Mouse (Mus musculus): Measurements from ENCODE around the gene Aak1.

Aak1 gene

DNA sequence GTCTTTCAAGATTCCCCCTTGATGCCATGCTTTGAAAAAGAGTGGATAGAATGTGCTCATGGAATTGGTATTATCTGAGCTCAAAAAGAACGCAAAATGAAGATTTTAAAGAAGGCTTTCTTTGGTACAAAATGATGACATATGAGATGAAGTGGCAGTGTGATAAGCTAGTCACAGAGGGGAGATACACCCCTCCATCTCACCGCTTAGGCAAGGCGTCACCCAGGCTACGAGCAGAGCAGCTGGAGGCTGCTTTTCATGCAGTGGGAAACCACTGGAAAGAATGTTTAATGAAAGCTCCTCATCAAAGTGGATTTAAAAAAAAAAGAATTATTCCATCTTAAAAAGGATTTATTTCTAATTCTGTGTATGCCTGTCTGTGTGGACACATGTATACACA is 37.5 kb downstream of the Aak1 start:
- DNase-seq (ENCODE audit: low spot score) = no peak

DNA sequence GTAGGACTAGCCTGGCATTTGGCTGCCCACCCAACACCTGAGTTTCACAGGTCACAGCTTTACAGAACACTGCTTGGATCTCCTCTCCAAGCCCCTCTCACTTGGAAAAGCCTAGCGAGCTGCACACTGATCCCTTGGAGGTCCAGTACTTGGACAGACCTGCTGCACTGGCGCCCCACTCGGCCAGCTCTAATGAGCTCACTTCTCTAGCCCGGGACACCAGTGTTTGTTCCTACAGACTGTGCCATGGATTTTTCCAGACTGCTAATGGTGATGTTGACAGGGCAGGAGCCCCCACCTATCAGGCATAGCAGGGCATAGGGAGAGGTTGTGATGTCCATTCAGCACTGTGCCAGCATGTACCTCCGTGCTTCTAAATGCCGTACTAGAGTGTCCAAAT is 48.2 kb downstream of the Aak1 start:
- DNase-seq (ENCODE audit: low spot score) = no peak

DNA sequence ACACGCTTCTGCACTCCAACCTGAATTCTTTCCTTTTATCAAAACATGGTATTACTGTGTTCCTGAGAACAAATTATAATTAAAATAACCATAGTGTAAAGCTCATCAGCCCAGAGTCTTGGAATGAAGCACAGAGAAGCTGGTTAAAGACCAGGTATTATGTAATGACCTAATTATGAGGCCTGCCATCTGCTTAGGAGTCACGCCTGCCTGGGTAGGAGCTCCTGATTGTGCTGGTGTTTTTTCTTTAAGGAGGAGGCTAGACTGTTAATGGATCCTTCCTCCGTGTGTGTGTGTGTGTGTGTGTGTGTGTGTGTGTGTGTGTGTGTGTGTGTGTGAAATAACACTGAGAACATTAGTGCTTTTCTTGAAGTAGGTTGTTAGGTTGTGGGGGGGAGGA is 49.7 kb downstream of the Aak1 start:
- no peak for DNase-seq (ENCODE audit: low spot score)

DNA sequence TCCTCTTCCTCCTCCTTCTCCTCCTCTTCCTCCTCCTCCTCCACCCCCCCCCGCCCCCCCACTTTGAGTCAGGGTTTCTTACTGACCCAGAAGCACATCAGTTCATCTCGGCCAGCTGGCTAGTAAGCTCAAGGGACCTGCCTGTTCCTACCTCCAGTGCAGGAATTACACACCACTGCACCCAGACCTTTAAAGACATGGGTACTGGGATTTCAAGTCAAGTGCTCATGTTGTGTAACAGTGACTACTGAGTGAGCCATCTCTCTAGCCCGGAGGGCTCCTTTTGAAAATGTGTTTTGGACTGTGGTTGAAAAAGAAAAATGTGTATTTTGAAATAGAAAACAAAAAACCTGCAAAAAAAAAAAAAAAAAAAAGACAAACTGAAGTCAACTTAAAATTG is 50.6 kb downstream of the Aak1 start:
- DNase-seq (ENCODE audit: low spot score) = no peak

DNA sequence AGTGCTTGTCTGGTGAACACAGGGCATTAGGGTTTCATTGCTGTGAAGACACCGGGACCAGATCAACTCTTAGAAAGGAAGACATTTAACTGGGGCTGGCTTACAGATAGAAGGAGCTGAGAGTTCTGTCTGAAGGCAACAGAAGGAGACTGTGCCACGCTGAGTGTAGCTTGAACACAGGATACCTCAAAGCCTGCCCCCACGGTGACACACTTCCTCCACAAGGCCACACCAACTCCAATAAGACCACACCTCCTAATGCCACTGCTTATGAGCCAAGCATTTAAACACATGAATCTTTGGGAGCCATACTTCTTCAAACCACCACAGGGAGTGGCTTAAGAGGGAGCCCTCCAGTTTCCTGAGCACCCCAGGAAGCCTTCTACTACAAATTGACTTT is 51.2 kb downstream of the Aak1 start:
- DNase-seq (ENCODE audit: low spot score) = peak; percentile 43

DNA sequence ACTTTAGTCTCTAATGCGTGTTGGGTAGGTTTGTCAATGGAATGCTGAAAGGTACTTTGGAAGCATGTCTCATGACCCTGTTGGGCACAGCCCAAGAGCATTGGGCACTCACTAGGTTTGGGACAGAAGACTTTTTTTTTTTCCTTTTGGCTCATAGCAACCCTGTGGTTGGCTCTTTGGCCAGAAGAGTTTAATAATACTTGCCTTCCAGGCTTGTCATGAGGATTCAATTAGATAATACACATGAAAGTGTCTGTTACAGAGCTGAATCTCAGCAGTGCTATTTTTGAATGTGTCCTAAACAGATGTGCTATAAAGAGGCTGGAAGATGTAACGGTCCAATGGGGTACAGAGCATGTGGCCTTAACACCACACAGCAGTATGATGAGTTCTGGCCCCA is 56.2 kb downstream of the Aak1 start:
- no peak for DNase-seq (ENCODE audit: low spot score)

DNA sequence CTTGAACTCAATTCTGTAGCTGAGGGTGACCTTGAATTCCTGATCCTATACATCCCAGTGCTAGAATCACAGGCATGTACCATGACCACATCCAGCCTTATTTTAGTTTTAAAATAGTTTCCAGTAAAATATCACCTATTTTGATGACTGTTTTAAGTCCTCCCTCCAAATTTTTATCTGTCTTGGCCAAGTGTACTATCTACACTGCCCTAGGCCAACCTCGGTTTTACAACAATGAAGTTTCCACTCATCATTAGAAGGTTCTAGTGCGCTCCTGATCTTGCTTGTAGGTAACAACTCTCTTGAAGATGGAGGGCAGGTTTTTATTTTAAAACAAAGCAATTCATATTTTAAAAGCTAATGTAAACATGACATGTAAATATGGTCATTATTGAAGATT is 57.9 kb downstream of the Aak1 start:
- DNase-seq (ENCODE audit: low spot score) = no peak

DNA sequence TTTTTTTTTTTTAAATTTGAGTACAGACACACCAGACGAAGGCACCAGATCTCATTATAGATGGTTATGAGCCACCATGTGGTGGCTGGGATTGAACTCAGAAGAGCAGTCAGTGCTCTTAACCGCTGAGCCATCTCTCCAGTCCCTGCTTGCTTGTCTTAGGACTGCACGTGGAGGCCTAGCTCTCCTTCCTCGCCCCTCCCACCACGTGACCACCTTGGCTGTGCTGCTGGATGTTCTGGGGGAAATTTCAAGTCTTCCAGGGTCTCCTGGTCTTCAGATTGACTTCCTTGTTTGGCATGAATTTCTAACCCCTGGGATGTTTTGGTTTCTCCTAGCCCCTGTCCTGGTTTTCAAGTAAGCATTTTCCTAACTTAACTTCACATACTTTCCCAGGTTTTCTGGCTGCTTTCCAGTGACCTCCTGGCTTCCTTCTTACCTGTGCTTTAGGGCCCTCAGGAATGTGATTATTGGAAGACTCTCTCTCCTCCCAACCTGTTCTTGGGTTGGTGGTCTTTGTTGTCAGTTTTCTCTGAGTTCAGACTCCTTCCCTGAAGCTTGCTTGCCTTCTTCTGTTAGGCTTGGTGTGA is 59.3 kb downstream of the Aak1 start:
- DNase-seq (ENCODE audit: low spot score) = no peak

DNA sequence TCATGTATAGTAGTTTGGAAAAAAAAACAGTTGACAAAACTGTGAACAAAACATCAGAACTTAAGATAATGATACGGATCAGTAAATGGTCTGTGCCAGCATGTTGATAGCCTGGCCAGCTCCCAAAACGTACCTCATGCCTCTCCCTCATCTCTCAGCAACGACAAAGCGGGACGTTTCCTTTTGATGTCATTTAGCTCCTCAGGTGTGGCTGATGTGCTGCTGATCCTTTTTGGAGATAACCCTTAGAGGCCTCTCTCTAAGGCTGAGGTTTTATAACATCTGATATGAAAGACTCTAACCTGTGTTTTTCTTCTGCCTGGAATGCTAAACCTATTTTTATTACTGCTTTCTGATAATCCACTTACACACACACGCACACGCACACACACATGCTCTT is 60.6 kb downstream of the Aak1 start:
- peak; percentile 42 for DNase-seq (ENCODE audit: low spot score)

DNA sequence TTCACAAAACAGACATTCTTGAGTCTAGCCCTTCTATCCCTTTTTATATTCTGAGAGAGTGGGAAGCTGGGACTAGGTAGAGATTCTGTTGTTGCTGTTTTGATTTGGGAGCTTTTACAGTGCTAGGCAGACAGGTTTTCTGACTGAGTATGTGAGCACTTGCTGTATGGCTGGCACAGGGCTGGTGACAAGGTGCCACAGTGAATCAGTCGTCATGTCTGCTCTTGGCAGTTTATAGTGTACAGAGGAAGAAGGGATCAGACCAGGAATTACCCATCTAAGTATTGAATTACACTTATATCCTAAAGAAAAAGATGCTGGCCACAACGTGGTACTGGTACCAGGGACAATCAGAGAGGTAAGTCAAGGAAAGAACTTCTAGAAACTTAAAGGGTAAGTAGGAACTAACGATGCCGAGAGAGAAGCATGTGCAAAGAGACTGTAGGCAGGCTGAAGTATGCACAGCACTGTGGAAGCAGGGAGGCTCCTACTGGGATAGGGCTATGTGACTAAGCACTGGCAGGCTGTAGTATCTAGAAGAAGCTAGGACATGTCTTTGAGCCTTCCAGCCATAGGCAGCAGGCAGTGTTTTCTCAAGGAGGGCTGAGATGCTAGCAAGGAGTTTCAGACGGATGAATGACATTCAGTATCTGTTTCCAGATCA is 67.0 kb downstream of the Aak1 start:
- DNase-seq (ENCODE audit: low spot score) = no peak

DNA sequence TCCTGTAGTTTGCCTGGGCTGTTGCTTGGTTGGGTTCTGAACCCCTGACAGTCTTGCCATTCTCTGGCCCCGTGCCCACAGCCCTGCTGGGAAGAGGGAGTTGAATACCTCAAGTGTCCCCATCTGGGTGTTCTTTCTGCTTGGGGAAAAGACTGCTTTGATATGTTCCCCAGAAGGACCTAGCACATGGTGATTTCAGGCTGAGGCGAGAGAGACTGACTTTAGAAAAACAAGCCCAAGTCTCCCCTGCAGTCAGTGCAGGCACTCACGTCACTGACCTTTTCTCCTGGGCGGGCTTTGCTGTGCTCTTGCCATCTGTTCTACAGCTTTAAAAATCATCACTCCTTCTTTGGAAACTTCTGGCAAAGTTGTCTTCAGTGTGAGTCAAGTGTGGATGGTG is 67.9 kb downstream of the Aak1 start:
- DNase-seq (ENCODE audit: low spot score) = no peak

DNA sequence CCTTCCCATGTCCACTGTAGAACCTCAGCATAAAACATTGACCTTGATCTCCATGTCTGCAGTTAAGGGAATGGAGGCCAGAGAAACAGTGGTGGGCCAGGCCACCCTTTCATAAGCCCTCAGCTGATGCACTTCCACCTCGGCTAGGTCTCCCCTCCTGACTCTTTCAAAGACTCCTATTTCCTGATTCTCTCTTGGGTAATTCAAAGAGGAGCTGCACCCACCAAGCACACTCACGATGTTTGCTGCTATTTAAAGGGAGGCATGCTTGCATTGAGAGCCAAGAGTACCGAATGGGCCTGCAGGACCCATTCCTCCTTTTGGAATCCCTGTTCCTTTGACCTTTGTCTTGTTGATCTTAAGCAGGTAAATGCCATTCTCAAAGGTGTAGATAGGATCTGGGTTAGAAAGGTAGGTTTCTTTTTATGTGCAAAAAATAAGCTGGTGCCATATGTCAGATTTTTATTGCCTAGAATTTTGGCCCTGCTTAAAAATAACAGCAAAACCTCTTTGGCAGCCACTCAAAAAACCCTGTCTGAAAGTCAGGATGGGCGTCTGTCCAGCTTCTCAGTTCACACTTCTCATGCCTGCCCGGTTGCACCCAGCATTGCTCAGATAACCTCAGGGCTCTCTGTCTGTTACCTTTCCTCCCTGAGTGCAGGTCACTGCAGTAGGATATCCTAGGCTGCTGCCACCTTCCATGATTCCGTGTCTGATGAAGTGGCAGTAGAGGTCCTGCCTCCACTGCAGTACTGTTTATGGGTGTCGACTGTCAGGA is 68.9 kb downstream of the Aak1 start:
- no peak for DNase-seq (ENCODE audit: low spot score)

DNA sequence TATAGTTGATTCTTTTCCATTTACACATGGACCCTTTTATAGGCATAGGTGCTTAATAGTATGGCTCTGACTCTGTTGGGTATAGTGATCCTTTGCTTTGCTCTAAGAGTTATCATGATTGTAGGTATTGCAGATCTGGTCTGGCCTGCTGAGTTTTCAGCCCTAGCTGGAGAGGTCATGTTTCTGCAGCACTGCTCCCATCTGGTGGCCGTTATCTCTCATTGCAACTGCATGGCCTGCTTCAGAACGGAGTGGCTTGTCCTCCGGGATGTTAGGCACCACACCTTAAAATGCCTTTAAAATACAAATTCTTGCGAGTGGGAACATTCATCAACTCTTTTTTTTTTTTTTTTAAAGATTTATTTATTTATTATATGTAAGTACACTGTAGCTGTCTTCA is 72.6 kb downstream of the Aak1 start:
- peak; percentile 59 for DNase-seq (ENCODE audit: low spot score)

DNA sequence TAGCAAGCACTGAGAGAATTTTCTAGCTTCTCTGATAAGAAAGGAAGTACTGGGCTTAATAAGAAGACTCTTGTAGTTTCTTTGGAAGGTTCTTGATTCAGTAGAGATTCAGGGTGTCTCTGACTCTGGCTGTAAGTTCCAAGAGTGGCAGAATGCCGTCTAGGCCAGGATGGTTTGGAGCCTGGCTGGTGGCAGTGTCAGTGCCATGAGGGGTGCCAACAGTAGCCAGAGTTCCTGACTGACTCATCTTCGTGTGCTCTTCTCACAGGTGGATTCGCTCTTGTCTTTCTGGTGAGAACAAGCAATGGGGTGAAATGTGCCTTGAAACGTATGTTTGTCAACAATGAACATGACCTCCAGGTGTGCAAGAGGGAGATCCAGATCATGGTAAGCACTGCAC is 75.4 kb downstream of the Aak1 start:
- DNase-seq (ENCODE audit: low spot score) = no peak

DNA sequence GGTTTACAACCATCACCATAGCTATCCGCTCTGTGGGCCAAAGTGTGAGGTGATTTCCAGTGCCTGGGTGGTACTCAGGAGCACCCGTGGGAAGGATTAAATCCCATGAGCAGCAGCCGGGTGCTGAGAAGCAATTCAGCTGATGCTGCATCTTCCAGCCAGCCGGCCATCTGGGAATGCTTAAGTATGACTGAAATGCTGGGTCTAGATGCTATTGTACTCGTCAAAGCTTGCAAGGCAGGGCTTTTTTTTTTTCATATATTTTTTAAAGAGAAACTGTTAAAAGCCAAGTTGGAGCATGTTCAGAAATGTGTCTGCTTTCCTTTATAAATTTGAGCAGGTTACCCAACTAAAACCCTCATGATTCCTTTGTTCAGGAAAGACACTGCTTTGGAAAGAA is 85.2 kb downstream of the Aak1 start:
- DNase-seq (ENCODE audit: low spot score) = no peak

DNA sequence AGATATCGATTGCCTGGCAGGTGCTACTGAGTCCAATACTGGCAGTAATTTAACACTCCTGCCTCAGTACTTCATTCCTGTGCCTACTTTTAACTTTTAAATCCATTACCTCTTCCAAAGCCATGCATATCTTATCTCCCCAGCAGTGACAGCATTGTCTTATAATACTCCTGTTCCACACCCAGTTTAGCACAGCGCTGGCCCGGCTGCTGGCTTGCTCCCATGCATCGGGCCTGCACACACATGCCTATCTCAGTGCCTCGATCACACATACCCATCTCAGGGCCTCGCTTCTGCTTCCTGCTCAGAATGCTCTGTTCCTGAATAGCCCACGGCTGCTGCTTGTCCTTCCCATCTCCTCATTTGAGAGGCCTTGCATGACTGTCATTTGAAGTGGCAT is 90.5 kb downstream of the Aak1 start:
- no peak for DNase-seq (ENCODE audit: low spot score)

DNA sequence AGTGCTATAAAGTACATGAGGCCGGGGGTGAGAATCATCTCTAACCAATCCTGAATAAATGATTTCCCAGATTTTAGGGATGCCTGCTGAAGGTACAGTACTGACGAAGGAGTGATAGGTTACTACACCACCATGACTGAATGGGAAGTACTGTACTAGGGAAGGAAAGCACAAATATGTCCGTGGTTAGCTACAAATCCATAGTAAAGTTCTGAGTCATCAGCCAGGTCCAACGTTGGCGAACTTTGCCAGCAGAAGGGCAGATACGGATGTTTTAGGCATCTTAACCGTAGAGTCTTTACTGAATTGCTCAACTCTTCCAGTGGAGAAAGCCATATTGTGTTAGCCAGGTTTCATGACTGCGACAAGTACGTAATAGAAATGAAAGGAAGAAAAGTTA is 91.6 kb downstream of the Aak1 start:
- no peak for DNase-seq (ENCODE audit: low spot score)

DNA sequence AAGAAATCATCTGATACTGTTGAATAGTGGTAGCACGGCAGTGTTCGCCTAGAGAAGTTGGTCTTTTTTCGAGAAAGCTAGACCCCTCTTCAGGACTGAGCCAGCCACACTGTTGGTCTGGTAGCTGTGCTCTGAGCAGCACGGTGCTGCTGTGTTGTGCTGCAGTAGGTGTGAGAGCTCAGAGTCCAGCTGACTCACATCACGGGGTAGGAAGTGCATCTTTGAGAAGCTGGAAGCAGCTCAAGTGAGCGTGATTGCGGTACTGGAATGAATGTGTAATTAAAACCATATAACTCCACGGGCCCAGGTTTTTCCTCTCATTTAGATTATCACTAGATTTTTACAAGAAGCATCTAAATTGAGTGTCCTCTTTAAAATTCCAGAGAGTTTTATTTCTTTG is 97.8 kb downstream of the Aak1 start:
- DNase-seq (ENCODE audit: low spot score) = no peak

DNA sequence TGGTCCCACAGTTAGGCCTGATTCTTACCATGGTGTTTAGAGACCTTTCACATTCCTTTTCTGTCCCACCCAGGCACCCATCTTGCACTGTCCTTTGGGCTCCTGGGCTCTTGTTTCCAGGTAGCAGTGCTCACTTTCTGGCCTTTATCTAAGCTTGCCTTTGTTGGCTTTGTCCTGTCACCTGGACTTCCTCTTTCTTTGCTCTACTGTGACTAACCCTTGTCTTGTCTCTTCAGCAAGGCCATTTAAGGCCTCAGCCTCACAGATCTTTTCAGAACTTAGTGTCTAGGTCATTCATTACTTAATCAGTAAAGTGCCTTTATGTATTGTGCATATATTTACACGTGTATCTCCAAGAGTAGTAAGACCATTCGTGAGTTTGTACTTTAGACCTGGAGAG is 99.4 kb downstream of the Aak1 start:
- no peak for DNase-seq (ENCODE audit: low spot score)

DNA sequence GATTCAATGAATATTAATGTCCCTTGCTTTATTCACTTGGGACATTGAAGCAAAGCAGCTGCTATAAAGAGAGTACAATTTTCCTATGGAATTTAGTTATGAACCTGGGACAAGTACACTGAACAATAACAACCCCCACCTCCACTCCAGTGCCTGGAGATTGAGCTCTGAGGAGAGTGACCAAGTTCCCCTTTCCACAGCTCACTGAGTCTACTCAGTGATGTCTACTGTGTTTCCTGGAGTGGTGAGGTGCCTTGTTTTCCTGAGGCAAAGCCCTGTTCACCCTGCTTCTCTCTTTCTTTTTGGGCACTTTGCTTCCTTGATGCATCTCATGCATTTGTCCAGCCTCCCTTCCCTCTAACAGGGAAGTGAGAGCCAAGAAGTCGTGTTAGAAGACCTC is 100.8 kb downstream of the Aak1 start:
- no peak for DNase-seq (ENCODE audit: low spot score)

DNA sequence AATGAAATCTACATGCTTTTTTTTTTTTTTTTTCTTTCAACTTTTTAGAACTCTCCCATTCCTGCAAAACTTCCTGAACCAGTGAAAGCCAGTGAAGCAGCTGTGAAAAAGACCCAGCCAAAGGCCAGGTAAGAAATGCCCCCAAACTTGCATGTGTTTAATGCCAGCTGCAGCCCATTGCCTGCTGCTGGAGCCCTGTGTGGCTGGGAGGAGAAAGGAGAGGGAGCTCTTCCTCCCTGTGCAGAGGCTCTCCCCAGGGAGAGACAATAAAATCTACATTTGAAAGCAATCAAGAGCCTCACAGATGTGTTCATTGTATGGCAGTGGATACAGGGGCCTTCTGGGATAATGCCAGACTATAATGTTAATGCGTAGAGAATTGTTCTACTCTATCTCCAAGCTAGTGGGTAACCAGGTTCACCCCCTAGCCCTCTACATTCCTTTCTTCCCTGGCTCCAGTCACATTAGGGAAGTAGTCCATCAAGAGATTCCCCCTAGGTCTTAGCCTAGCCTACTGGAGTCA is 101.5 kb downstream of the Aak1 start:
- no peak for DNase-seq (ENCODE audit: low spot score)

DNA sequence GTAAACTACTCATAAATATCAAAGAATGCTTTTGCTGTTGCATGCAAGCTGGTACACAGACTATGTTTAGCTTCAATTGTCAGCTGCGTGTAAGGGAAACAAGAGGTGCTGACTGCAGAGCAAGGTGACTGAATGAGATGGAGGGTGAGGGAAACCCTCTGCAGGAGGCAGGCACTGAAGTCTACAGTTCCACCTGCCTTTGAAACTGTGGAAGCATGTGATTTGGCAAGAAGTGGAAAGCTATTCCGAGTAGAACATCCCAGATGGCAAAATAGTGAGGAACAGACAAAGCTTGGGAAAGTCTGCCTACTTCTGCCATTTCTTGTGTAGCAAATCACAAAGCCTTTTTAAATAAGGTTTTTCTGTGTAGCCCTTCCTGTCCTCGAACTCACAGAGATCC is 106.4 kb downstream of the Aak1 start:
- DNase-seq (ENCODE audit: low spot score) = no peak

DNA sequence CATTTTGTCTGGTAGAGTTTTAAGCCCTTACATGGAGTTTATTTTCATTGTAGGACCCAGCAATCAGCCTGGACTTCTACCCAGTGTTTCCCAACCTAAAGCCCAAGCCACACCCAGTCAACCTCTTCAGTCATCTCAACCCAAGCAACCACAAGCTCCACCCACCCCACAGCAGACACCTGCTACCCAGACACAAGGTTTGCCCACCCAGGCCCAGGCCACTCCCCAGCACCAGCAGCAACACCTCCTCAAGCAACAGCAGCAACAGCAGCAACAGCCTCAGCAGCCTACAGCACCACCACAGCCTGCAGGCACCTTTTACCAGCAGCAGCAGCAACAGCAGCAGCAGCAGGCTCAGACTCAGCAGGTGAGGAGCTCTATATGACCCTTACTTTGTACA is 106.9 kb downstream of the Aak1 start:
- no peak for DNase-seq (ENCODE audit: low spot score)

DNA sequence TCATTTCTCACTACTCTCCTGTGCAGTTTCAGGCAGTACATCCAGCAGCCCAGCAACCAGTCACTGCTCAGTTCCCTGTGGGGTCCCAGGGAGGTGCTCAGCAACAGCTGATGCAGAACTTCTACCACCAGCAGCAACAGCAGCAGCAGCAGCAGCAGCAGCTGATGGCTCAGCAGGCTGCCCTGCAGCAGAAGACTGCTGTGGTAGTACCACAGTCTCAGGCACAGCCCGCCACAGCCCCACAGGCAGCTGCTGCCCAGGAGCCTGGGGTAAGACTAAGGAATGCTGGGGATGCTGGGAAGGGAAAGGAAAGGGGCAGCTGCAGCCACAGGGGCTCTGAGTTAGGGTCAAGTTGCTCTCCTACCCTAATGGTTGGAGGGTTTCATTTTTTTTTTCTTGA is 109.7 kb downstream of the Aak1 start:
- no peak for DNase-seq (ENCODE audit: low spot score)
